Mouse (Mus musculus) CD8-positive naive resting alpha-beta T cell, adult 57 days (primary cell): Measurements from ENCODE around the gene Plch1. TPM values are rescaled to one million over a fixed set of nuclear protein-coding genes. Genes with fewer than 3 reads are reported as not detected.

Experiments used
- total RNA-seq: library from RNA; stranded (reverse); gene quantifications from one replicate; pipeline ENCODE4 v1.2.4, GENCODE M21; 2023

The Plch1 gene
- total RNA-seq: 4.6 TPM

DNA sequence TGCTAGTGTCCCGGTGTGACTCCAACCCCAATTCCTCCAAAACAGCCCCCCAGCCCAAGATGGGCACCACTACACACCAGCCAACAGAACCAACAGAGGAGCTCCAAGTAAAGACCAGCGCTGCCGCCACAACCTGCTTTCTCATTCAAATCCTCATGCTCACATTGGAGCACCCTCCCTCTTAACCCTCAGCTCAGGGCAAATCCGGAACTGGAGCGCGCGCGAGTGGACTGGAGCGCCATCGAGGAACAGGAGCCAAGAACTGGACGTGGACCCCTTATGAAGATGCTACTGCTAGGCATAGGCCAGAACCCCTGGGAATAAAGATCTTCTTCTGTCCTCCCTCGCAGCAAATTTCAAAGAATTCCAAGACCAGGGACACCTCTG lies at the start of gene Plch1:
Gene Plch1, minus strand, starts transcription at position 164 of the 387 bp plus-strand sequence.

DNA sequence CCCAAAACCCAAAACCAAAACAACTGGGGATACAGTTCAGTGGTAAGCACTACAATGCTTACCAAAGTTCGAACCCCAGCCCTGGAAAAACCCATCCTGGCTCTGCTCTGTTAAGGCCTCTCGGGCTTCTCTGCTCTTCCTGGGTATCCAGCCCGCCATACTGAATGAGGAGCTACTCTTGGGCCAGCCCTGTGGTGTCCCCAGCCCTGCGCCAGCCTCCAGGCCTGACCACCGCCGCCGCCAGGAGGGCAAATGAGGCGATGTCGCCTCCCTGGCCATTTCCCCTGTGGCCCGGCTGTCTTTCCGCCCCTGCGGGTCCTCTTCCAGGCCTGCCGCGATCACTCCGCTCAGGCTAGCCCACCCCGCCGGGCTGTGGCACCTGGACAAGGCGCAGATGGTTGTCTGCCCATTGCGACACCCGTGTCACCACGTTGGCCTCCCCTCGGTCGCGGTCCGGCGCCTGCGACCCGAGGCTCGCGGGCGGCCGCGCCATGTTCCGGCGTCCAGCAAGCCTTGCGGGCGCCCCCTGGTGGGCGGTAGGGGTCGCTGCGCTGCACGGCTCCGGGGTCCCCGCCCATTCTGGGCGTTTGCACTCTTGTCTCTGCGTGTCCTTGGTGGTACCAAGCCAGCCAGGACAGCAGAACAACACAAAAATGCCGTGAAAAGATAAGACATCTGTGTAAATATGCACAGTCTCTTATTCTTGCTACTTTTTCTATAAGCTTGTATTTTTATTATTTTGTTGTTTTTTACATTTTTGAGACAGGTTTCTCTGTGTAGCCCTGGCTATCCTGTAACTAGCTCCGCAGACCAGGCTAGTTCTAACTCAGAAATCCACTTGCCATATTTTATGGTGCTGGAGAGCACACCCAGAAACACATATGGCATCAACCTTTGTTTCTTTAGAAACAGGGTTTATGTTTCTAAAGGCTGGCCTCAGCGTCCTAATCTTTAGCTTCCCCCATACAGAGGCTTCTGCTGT lies 29.9 kb upstream of the Plch1 start, which contains the start of gene E130311K13Rik:
Gene E130311K13Rik, minus strand, starts transcription at position 595 of the 982 bp plus-strand sequence.

Other genes starting within 250 kb of the Plch1 start
- gene E130311K13Rik, start 30.0 kb upstream of the Plch1 start, total RNA-seq: 5.5 TPM
- gene Slc33a1, start 65.3 kb upstream of the Plch1 start, total RNA-seq: 10.9 TPM
- gene Gmps, start 76.6 kb upstream of the Plch1 start, total RNA-seq: 17.1 TPM
- gene Vmn2r1, start 182.1 kb upstream of the Plch1 start, total RNA-seq: not detected
- gene Vmn2r2, start 242.5 kb upstream of the Plch1 start, total RNA-seq: not detected